Mouse (Mus musculus): Measurements from ENCODE around the gene Sytl1. TPM values are rescaled to one million over a fixed set of nuclear protein-coding genes. Genes with fewer than 3 reads are reported as not detected.
A peak's percentile ranks its signal among the peaks of the same experiment; 100 is the strongest.

The Sytl1 gene
- polyA plus RNA-seq, 1 experiment from 2014 or later = 1.4 TPM

DNA sequence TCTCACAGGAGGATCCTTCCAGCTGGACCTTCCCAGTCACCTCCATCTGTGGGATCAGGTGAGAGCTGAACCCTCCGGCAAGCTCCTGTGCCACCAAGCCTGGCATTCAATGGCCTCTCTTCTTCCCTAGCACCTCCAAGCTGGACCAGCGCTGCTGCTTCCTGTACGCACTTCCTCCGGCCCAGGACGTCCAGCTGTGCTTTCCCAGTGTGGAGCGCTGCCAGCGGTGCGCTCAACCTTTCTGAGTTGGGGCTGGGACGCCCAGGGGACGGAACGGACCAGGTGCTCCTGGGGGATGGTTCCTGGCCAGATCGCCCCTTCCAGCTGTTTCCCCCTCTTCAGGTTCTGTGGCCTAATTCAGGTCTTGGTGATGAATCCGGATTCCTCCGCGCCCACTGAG, 15.8 kb downstream of the Sytl1 start:
- Histone ChIP-seq H3K4me3 (ENCODE audit: low read depth, low read length) (no peak overlapping the region), H3K27me3 (ENCODE audit: control insufficient read depth, insufficient read depth, low read depth, low read length) (peaks cover 29% of the 10 kb centered on the region), H3K36me3 (ENCODE audit: control insufficient read depth, insufficient read depth) (no peaks in the 10 kb centered on the region), H3K27ac (ENCODE audit: low read length) (peak overlapping the region; percentile 90), H3K4me1 (ENCODE audit: control insufficient read depth, low read depth, low read length) (peaks cover 55% of the 10 kb centered on the region), H3K4me2 (ENCODE audit: low read depth, low read length) (peak overlapping the region; percentile 58), H3K9me3 (replicated peaks; ENCODE audit: control insufficient read depth, low read length) (no peaks in the 10 kb centered on the region), H3K9ac (ENCODE audit: low read depth, low read length) (0 out of 2 replicates have a peak overlapping the region, but pooled peaks have one; percentile 30)
- WGBS (ENCODE audit: insufficient replicate concordance) = 62% methylated on average over 15 of the region's 15 CpGs
- no peak for ATAC-seq (ENCODE audit: low read depth)

GRCm38 (mm10) chr4:133244289-133244688, 18.6 kb downstream of the Sytl1 start:
- Histone ChIP-seq H3K36me3 (ENCODE audit: control insufficient read depth, insufficient read depth) (no peaks in the 10 kb centered on the region), H3K4me3 (ENCODE audit: low read depth, low read length) (no peak overlapping the region), H3K9ac (ENCODE audit: low read depth, low read length) (no peak overlapping the region), H3K9me3 (replicated peaks; ENCODE audit: control insufficient read depth, low read length) (no peaks in the 10 kb centered on the region), H3K4me1 (ENCODE audit: control insufficient read depth, low read depth, low read length) (peaks cover 58% of the 10 kb centered on the region), H3K4me2 (ENCODE audit: low read depth, low read length) (no peak overlapping the region), H3K27ac (ENCODE audit: low read length) (no peak overlapping the region), H3K27me3 (ENCODE audit: control insufficient read depth, insufficient read depth, low read depth, low read length) (peaks cover 8% of the 10 kb centered on the region)
- ATAC-seq (ENCODE audit: low read depth) = no peak
- 8% methylated on average over 1 of the region's 1 CpGs for WGBS (ENCODE audit: insufficient replicate concordance)

DNA sequence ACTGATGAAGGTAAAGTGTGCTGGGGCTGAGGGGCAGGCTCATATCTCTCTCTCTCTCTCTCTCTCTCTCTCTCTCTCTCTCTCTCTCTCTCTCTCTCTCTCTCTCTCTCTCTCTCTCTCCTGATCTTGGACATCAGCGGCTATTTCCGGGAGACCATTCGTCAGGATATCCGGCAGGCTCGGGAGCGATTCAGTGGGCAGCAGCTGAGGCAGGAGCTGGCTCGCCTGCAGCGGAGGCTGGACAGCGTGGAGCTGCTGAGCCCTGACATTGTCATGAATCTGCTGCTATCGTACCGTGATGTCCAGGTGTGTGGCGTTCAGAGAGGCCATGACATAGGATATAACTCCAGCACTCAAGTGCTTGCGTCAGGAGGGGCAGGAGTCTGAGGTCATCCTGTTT, 19.4 kb downstream of the Sytl1 start:
- H3K36me3 ChIP-seq (ENCODE audit: control insufficient read depth, insufficient read depth) = no peaks in the 10 kb centered on the region
- H3K4me1 ChIP-seq (ENCODE audit: control insufficient read depth, low read depth, low read length) = peaks cover 57% of the 10 kb centered on the region
- H3K4me2 ChIP-seq (ENCODE audit: low read depth, low read length) = no peak overlapping the region
- H3K4me3 ChIP-seq (ENCODE audit: low read depth, low read length) = no peak overlapping the region
- no peak overlapping the region for H3K27ac ChIP-seq (ENCODE audit: low read length)
- no peak overlapping the region for H3K9ac ChIP-seq (ENCODE audit: low read depth, low read length)
- peaks cover 7% of the 10 kb centered on the region for H3K27me3 ChIP-seq (ENCODE audit: control insufficient read depth, insufficient read depth, low read depth, low read length)
- no peak for ATAC-seq (ENCODE audit: low read depth)
- 60% methylated on average over 13 of the region's 13 CpGs for WGBS (ENCODE audit: insufficient replicate concordance)
- no peaks in the 10 kb centered on the region for H3K9me3 ChIP-seq (replicated peaks; ENCODE audit: control insufficient read depth, low read length)

DNA sequence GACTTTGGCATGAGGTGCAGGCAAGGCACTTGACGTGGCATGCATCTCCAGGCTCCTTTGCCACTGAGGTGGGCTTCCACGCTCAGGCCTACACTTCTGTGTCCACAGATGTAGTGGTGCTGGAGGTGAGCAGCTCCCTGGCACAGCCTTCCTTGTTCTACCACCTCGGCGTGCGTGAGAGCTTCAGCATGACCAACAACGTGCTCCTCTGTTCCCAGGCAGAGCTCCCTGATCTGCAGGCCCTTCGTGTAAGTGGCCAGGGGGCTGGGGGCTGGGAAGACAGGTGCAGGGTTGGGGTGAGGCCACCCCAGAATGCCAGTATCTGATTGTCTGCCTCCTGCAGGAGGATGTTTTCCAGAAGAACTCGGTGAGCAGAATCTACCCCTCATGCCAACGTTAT, 20.2 kb downstream of the Sytl1 start:
- H3K27ac ChIP-seq (ENCODE audit: low read length) = no peak overlapping the region
- H3K4me1 ChIP-seq (ENCODE audit: control insufficient read depth, low read depth, low read length) = peaks cover 56% of the 10 kb centered on the region
- H3K9me3 ChIP-seq (replicated peaks; ENCODE audit: control insufficient read depth, low read length) = no peaks in the 10 kb centered on the region
- H3K27me3 ChIP-seq (ENCODE audit: control insufficient read depth, insufficient read depth, low read depth, low read length) = peaks cover 5% of the 10 kb centered on the region
- no peak overlapping the region for H3K4me3 ChIP-seq (ENCODE audit: low read depth, low read length)
- no peak for ATAC-seq (ENCODE audit: low read depth)
- H3K36me3 ChIP-seq (ENCODE audit: control insufficient read depth, insufficient read depth) = no peaks in the 10 kb centered on the region
- H3K9ac ChIP-seq (ENCODE audit: low read depth, low read length) = no peak overlapping the region
- 73% methylated on average over 9 of the region's 9 CpGs for WGBS (ENCODE audit: insufficient replicate concordance)
- no peak overlapping the region for H3K4me2 ChIP-seq (ENCODE audit: low read depth, low read length)

DNA sequence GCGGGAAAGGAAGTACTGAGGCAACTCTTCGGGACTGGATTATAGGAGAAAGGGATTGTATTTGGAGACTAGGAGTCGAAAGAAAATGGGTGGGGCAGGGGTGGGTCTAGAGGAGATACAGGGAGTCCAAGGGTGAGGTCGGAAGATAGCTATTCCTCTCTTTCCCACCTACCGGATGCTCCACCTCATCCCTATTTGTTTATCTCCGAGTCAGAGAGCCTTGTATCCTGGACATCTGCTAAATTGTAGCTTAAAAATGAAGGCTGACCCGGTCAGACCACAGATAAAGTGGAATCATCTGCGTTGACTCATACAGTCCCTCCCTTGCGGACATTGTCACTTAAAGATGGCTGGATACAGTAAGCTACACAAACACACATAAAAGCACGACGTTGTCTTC, 21.0 kb downstream of the Sytl1 start:
- Histone ChIP-seq H3K9ac (ENCODE audit: low read depth, low read length) (peak overlapping the region; percentile 30), H3K27ac (ENCODE audit: low read length) (peak overlapping the region; percentile 50; the same call in 1 of the 2 replicates), H3K27me3 (ENCODE audit: control insufficient read depth, insufficient read depth, low read depth, low read length) (peaks cover 3% of the 10 kb centered on the region), H3K4me1 (ENCODE audit: control insufficient read depth, low read depth, low read length) (peaks cover 48% of the 10 kb centered on the region), H3K4me2 (ENCODE audit: low read depth, low read length) (peak overlapping the region; percentile 94), H3K9me3 (replicated peaks; ENCODE audit: control insufficient read depth, low read length) (no peaks in the 10 kb centered on the region), H3K36me3 (ENCODE audit: control insufficient read depth, insufficient read depth) (no peaks in the 10 kb centered on the region), H3K4me3 (ENCODE audit: low read depth, low read length) (peak overlapping the region; percentile 65)
- WGBS (ENCODE audit: insufficient replicate concordance) = 18% methylated on average over 11 of the region's 11 CpGs
- ATAC-seq (ENCODE audit: low read depth) = no peak

GRCm38 (mm10) chr4:133240934-133241908, 21.7 kb downstream of the Sytl1 start:
- H3K4me2 ChIP-seq (ENCODE audit: low read depth, low read length) = peak overlapping the region; percentile 94
- H3K9ac ChIP-seq (ENCODE audit: low read depth, low read length) = peak overlapping the region; percentile 63
- H3K36me3 ChIP-seq (ENCODE audit: control insufficient read depth, insufficient read depth) = no peaks in the 10 kb centered on the region
- peak overlapping the region; percentile 65 for H3K4me3 ChIP-seq (ENCODE audit: low read depth, low read length)
- H3K27me3 ChIP-seq (ENCODE audit: control insufficient read depth, insufficient read depth, low read depth, low read length) = peaks cover 3% of the 10 kb centered on the region
- under 1% methylated on average over 68 of the region's 78 CpGs for WGBS (ENCODE audit: insufficient replicate concordance)
- peak; percentile 85 for ATAC-seq (ENCODE audit: low read depth)
- H3K27ac ChIP-seq (ENCODE audit: low read length) = peak overlapping the region; percentile 59
- H3K4me1 ChIP-seq (ENCODE audit: control insufficient read depth, low read depth, low read length) = peaks cover 45% of the 10 kb centered on the region
- H3K9me3 ChIP-seq (replicated peaks; ENCODE audit: control insufficient read depth, low read length) = no peaks in the 10 kb centered on the region

GRCm38 (mm10) chr4:133240490-133240921, 22.4 kb downstream of the Sytl1 start, which contains the start of gene Map3k6:
TSS of gene Map3k6 (plus strand) at chr4:133240818.
- Histone ChIP-seq H3K4me2 (ENCODE audit: low read depth, low read length) (peak within 1 kb of the TSS; percentile 94), H3K4me1 (ENCODE audit: control insufficient read depth, low read depth, low read length) (peaks cover 45% of the 10 kb centered on the region), H3K9me3 (replicated peaks; ENCODE audit: control insufficient read depth, low read length) (no peaks in the 10 kb centered on the region), H3K9ac (ENCODE audit: low read depth, low read length) (peak within 1 kb of the TSS; percentile 63), H3K36me3 (ENCODE audit: control insufficient read depth, insufficient read depth) (no peaks in the 10 kb centered on the region), H3K27ac (ENCODE audit: low read length) (peak within 1 kb of the TSS; percentile 59), H3K27me3 (ENCODE audit: control insufficient read depth, insufficient read depth, low read depth, low read length) (peaks cover 3% of the 10 kb centered on the region), H3K4me3 (ENCODE audit: low read depth, low read length) (peak within 1 kb of the TSS; percentile 65)
- WGBS (ENCODE audit: insufficient replicate concordance) = 2% methylated on average over 16 of the region's 16 CpGs
- ATAC-seq (ENCODE audit: low read depth) = peak; percentile 70

DNA sequence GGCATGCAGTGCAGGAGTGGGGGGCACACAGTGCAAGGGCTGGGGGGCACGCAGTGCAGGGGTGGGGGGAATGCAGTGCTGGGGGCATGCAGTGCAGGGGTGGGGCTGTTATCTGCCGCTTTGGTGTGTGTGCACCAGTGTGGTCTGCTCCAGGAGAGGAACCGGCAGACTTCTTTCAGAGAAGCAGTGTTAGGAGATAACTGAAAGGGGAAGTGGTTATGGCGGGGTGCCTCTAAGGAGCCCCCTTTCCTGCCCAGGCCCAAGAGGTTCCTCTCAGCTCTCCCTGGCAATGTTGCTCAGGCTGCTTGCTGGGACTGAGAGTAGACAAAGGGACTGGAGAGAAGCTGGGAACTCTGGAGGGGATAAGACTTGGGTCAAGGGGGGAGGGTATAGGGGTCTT, 25.0 kb downstream of the Sytl1 start:
- no peak for ATAC-seq (ENCODE audit: low read depth)
- Histone ChIP-seq H3K27ac (ENCODE audit: low read length) (no peak overlapping the region), H3K4me3 (ENCODE audit: low read depth, low read length) (no peak overlapping the region), H3K4me2 (ENCODE audit: low read depth, low read length) (no peak overlapping the region), H3K4me1 (ENCODE audit: control insufficient read depth, low read depth, low read length) (peaks cover 31% of the 10 kb centered on the region), H3K27me3 (ENCODE audit: control insufficient read depth, insufficient read depth, low read depth, low read length) (peaks cover 3% of the 10 kb centered on the region; the same call in 1 of the 2 replicates), H3K9me3 (replicated peaks; ENCODE audit: control insufficient read depth, low read length) (no peaks in the 10 kb centered on the region), H3K36me3 (ENCODE audit: control insufficient read depth, insufficient read depth) (no peaks in the 10 kb centered on the region), H3K9ac (ENCODE audit: low read depth, low read length) (no peak overlapping the region)
- 0% methylated on average over 4 of the region's 4 CpGs for WGBS (ENCODE audit: insufficient replicate concordance)

- Histone ChIP-seq H3K9ac (ENCODE audit: low read depth, low read length) (no peak overlapping the region), H3K4me3 (ENCODE audit: low read depth, low read length) (no peak overlapping the region), H3K27me3 (ENCODE audit: control insufficient read depth, insufficient read depth, low read depth, low read length) (no peaks in the 10 kb centered on the region; the same call in 1 of the 2 replicates), H3K36me3 (ENCODE audit: control insufficient read depth, insufficient read depth) (no peaks in the 10 kb centered on the region), H3K27ac (ENCODE audit: low read length) (no peak overlapping the region), H3K4me1 (ENCODE audit: control insufficient read depth, low read depth, low read length) (peaks cover 12% of the 10 kb centered on the region), H3K9me3 (replicated peaks; ENCODE audit: control insufficient read depth, low read length) (no peaks in the 10 kb centered on the region), H3K4me2 (ENCODE audit: low read depth, low read length) (no peak overlapping the region)
- no peak for ATAC-seq (ENCODE audit: low read depth)
- 70% methylated on average over 5 of the region's 5 CpGs for WGBS (ENCODE audit: insufficient replicate concordance)
Measured at GRCm38 (mm10) chr4:133235415-133235814, 27.5 kb downstream of the Sytl1 start.

All from liver, embryonic 16.5 days (tissue).